Mouse (Mus musculus): ENCODE data around the gene Olfr1437.
"Not testable (repeated sequence)": the region's sequence is repeated elsewhere in the genome, so short reads cannot be mapped to it uniquely, and the experiment has no call there.

Gene Olfr1437

GRCm38 (mm10) chr19:12325001-12325400 is at the start of gene Olfr1437:
Olfr1437 (minus strand) TSS chr19:12325101.
- no peak for DNase-seq (ENCODE audit: low read depth)

- no peak for DNase-seq (ENCODE audit: low read depth)
Observed at GRCm38 (mm10) chr19:12374465-12375025, 49.6 kb upstream of the Olfr1437 start.

GRCm38 (mm10) chr19:12373004-12373403 is 48.1 kb upstream of the Olfr1437 start:
- DNase-seq (ENCODE audit: low read depth) = no peak

GRCm38 (mm10) chr19:12335810-12336209 is 10.9 kb upstream of the Olfr1437 start, which contains the start of gene Olfr1438-ps1:
Olfr1438-ps1 (minus strand) TSS chr19:12335910.
- DNase-seq (ENCODE audit: low read depth) = no peak

- not testable (repeated sequence) for DNase-seq (ENCODE audit: low read depth)
Observed at GRCm38 (mm10) chr19:12299030-12299429, 25.9 kb downstream of the Olfr1437 start, which contains the start of gene Olfr1436. Olfr1436 (minus strand) TSS chr19:12299130.

GRCm38 (mm10) chr19:12292979-12293378 is 31.9 kb downstream of the Olfr1437 start:
- DNase-seq (ENCODE audit: low read depth) = no peak

- DNase-seq (ENCODE audit: low read depth) = no peak
Observed at GRCm38 (mm10) chr19:12279554-12279953, 45.3 kb downstream of the Olfr1437 start, which contains the start of gene Olfr1434. Olfr1434 (plus strand) TSS chr19:12279854.

All from c-Kit-positive CD71-positive TER-119-negative erythroid progenitor cells, embryonic 14.5 days (primary cell).